ENCODE assay signal across 9 mouse cellular contexts in genomic region chr6:42323371-42324066, GRCm38 (mm10). TPM values are rescaled to one million over a fixed set of nuclear protein-coding genes. Genes with fewer than 3 reads are reported as not detected.
DNase-seq lines count a peak whose midpoint lies in the region; ATAC-seq lines count a peak whose summit lies in the region.
"Had no signal": no experiment of that assay in that cellular context is flagged by ENCODE, and none has a peak within 500 bp of the region (broad histone marks: within the 10 kb centered on the region; RNA-seq: fewer than 3 reads in every experiment).

No protein-coding gene starts in this region.

- H3K9me3 ChIP-seq in intestine, embryonic 15.5 days: no peaks in the 10 kb centered on the region
- H3K9me3 ChIP-seq in neural tube, embryonic 15.5 days (replicated peaks): no peaks in the 10 kb centered on the region

- DNase-seq in cerebellum, postnatal 4 days (ENCODE audit: low spot score in 2 of 2): no peak
- peak; percentile 26 for DNase-seq in right cerebral cortex, postnatal 4 days
- no peak for DNase-seq in right cerebral cortex, adult 18-20 months
- no peak for DNase-seq in right cerebral cortex, adult 2 months (ENCODE audit: low spot score in 2 of 2)
- DNase-seq in thymus, adult 18-20 months: no peak

- H3K27ac ChIP-seq in intestine, embryonic 15.5 days: no peak overlapping the region
- H3K27ac ChIP-seq in neural tube, embryonic 15.5 days (replicated peaks): peak overlapping the region; percentile 93

- peak overlapping the region; percentile 59 for H3K4me3 ChIP-seq in intestine, embryonic 15.5 days (replicated peaks)
- H3K4me3 ChIP-seq in neural tube, embryonic 15.5 days (replicated peaks): peak overlapping the region; percentile 64
- H3K4me3 ChIP-seq: erythroblast, embryonic 14.5 days had no signal

- H3K4me1 ChIP-seq in intestine, embryonic 15.5 days (replicated peaks): peaks cover 17% of the 10 kb centered on the region
- H3K4me1 ChIP-seq in neural tube, embryonic 15.5 days: peaks cover 38% of the 10 kb centered on the region

- peaks cover 33% of the 10 kb centered on the region for H3K27me3 ChIP-seq in intestine, embryonic 15.5 days (replicated peaks)
- H3K27me3 ChIP-seq in neural tube, embryonic 15.5 days (replicated peaks): no peaks in the 10 kb centered on the region

- peak overlapping the region; percentile 97 for H3K4me2 ChIP-seq in intestine, embryonic 15.5 days (replicated peaks)
- H3K4me2 ChIP-seq in neural tube, embryonic 15.5 days: peak overlapping the region; percentile 80

- 1% methylated on average over 26 of the region's 28 CpGs for WGBS in intestine, embryonic 15.5 days
- WGBS in neural tube, embryonic 15.5 days: under 1% methylated on average over 28 of the region's 28 CpGs

- no peak overlapping the region for H3K9ac ChIP-seq in intestine, embryonic 15.5 days
- peak overlapping the region; percentile 73 for H3K9ac ChIP-seq in neural tube, embryonic 15.5 days (replicated peaks)

- no peaks in the 10 kb centered on the region for H3K36me3 ChIP-seq in intestine, embryonic 15.5 days
- peaks cover 13% of the 10 kb centered on the region for H3K36me3 ChIP-seq in neural tube, embryonic 15.5 days

- peak; percentile 24 for ATAC-seq in cerebellum, adult (ENCODE audit: insufficient number of reproducible peaks, low FRiP score, low TSS enrichment)
- ATAC-seq in intestine, embryonic 15.5 days: peak; percentile 55
- ATAC-seq in neural tube, embryonic 15.5 days (ENCODE audit: low FRiP score): peak; percentile 46

RNA-seq across cellular contexts. Expression of gene Fam131b, which starts 0.9 kb away (rescaled TPM):
- 0.20 and 0.25 TPM in 2 replicates for polyA plus RNA-seq in intestine, embryonic 15.5 days (2015; fragmentation: Nextera tagmentation; extraction: Ambion mirVana)
- 6.9 and 8.2 TPM in 2 replicates for polyA plus RNA-seq in neural tube, embryonic 15.5 days (2015; fragmentation: Nextera tagmentation; extraction: Ambion mirVana)
- polyA plus RNA-seq: erythroblast, embryonic 14.5 days had no signal

RNA-seq across cellular contexts. Expression of gene Zyx, which starts 25.9 kb away (rescaled TPM):
- 82.7 and 83.4 TPM in 2 replicates for polyA plus RNA-seq in intestine, embryonic 15.5 days (2015; fragmentation: Nextera tagmentation; extraction: Ambion mirVana)
- polyA plus RNA-seq in neural tube, embryonic 15.5 days (2015; fragmentation: Nextera tagmentation; extraction: Ambion mirVana): 60.0 and 72.5 TPM in 2 replicates

RNA-seq across cellular contexts. Expression of gene Clcn1, which starts 37.0 kb away (rescaled TPM):
- polyA plus RNA-seq in intestine, embryonic 15.5 days (2015; fragmentation: Nextera tagmentation; extraction: Ambion mirVana): 0.13 and 0.20 TPM in 2 replicates
- 1.1 and 1.2 TPM in 2 replicates for polyA plus RNA-seq in neural tube, embryonic 15.5 days (2015; fragmentation: Nextera tagmentation; extraction: Ambion mirVana)
- polyA plus RNA-seq: erythroblast, embryonic 14.5 days had no signal

RNA-seq across cellular contexts. Expression of gene Epha1, which starts 49.5 kb away (rescaled TPM):
- polyA plus RNA-seq in intestine, embryonic 15.5 days (2015; fragmentation: Nextera tagmentation; extraction: Ambion mirVana): 7.6 TPM in 2 replicates
- polyA plus RNA-seq in neural tube, embryonic 15.5 days (2015; fragmentation: Nextera tagmentation; extraction: Ambion mirVana): 0.24 and 1.9 TPM in 2 replicates

RNA-seq across cellular contexts. Expression of gene Casp2, which starts 58.7 kb away (rescaled TPM):
- 42.2 and 44.9 TPM in 2 replicates for polyA plus RNA-seq in intestine, embryonic 15.5 days (2015; fragmentation: Nextera tagmentation; extraction: Ambion mirVana)
- polyA plus RNA-seq in neural tube, embryonic 15.5 days (2015; fragmentation: Nextera tagmentation; extraction: Ambion mirVana): 27.1 and 35.9 TPM in 2 replicates
